Mouse (Mus musculus): ENCODE results near the gene Gm49355. TPM values are rescaled to one million over a fixed set of nuclear protein-coding genes. Genes with fewer than 3 reads are reported as not detected.

Gene Gm49355
- polyA plus RNA-seq, 2 experiments: 0.06 TPM; not detected in 1

GRCm38 (mm10) chr14:12303106-12303505 is 19.3 kb downstream of the Gm49355 start:
- Histone ChIP-seq H3K27ac (no peak overlapping the region), H3K4me3 (ENCODE audit: insufficient read depth in 1 of 2, low read depth in 2 of 2, low read length in 2 of 2) (no peak overlapping the region), H3K4me2 (ENCODE audit: low read depth) (no peak overlapping the region), H3K9ac (replicated peaks) (no peak overlapping the region), H3K9me3 (ENCODE audit: control insufficient read depth, low read length) (no peaks in the 10 kb centered on the region), H3K4me1 (replicated peaks; ENCODE audit: control insufficient read depth in 2 of 2, insufficient read depth in 2 of 2, low read length in 1 of 2) (peaks cover 0 to 3% of the 10 kb centered on the region in 2 experiments; a peak in 2 of 4 replicates), H3K36me3 (replicated peaks; ENCODE audit: control insufficient read depth, insufficient read depth, low read depth) (no peaks in the 10 kb centered on the region; the same call in 1 of the 2 replicates), H3K27me3 (ENCODE audit: control insufficient read depth, insufficient read depth, low read length) (no peaks in the 10 kb centered on the region)
- WGBS (ENCODE audit: insufficient replicate concordance): 68% methylated on average over 2 of the region's 2 CpGs
- ATAC-seq (ENCODE audit: insufficient read depth) (no peak), DNase-seq (ENCODE audit: low read depth in 3 of 3, low spot score in 3 of 3) (no peak)
- TF ChIP-seq EP300 (IDR thresholded peaks at IDR 0.05; ENCODE audit: low read depth): no peak
- no peak for TF ChIP-seq CTCF (IDR thresholded peaks at IDR 0.05; ENCODE audit: low read depth)

DNA sequence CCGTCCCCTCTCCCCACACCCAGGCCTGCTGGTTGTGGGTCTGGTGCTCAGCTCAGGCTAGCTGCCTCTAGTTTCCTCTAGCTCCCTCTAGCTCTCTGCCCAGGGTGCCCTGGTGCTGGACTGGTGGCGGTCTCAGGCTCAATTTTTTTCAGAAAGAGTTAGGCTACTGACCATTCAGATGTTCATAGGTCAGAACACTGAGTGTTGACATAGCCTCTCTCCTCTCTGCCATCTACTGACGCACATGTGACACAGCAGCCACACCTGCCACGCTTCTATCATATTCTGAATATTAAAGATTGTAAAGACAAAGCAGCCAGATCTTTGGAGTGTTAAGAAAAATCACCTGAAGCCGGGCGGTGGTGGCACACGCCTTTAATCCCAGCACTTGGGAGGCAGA is 49.8 kb downstream of the Gm49355 start:
- Histone ChIP-seq H3K36me3 (replicated peaks; ENCODE audit: control insufficient read depth, insufficient read depth, low read depth) (no peaks in the 10 kb centered on the region), H3K4me3 (ENCODE audit: insufficient read depth in 1 of 2, low read depth in 2 of 2, low read length in 2 of 2) (no peak overlapping the region), H3K9ac (replicated peaks) (no peak overlapping the region), H3K27me3 (ENCODE audit: control insufficient read depth, insufficient read depth, low read length) (peaks cover 17% of the 10 kb centered on the region), H3K9me3 (ENCODE audit: control insufficient read depth, low read length) (no peaks in the 10 kb centered on the region), H3K4me2 (ENCODE audit: low read depth) (no peak overlapping the region), H3K4me1 (replicated peaks; ENCODE audit: control insufficient read depth in 2 of 2, insufficient read depth in 2 of 2, low read length in 1 of 2) (no peaks in the 10 kb centered on the region), H3K27ac (no peak overlapping the region)
- DNase-seq (ENCODE audit: low read depth in 3 of 3, low spot score in 3 of 3) (no peak), ATAC-seq (ENCODE audit: insufficient read depth) (no peak)
- no peak for TF ChIP-seq EP300 (IDR thresholded peaks at IDR 0.05; ENCODE audit: low read depth)
- 57% methylated on average over 7 of the region's 7 CpGs for WGBS (ENCODE audit: insufficient replicate concordance)

GRCm38 (mm10) chr14:12334925-12335324 is 51.1 kb downstream of the Gm49355 start:
- Histone ChIP-seq H3K27ac (no peak overlapping the region), H3K9ac (replicated peaks) (no peak overlapping the region), H3K4me3 (ENCODE audit: insufficient read depth in 1 of 2, low read depth in 2 of 2, low read length in 2 of 2) (no peak overlapping the region), H3K4me2 (ENCODE audit: low read depth) (no peak overlapping the region), H3K27me3 (ENCODE audit: control insufficient read depth, insufficient read depth, low read length) (peaks cover 29% of the 10 kb centered on the region), H3K4me1 (replicated peaks; ENCODE audit: control insufficient read depth in 2 of 2, insufficient read depth in 2 of 2, low read length in 1 of 2) (no peaks in the 10 kb centered on the region), H3K36me3 (replicated peaks; ENCODE audit: control insufficient read depth, insufficient read depth, low read depth) (no peaks in the 10 kb centered on the region), H3K9me3 (ENCODE audit: control insufficient read depth, low read length) (no peaks in the 10 kb centered on the region)
- ATAC-seq (ENCODE audit: insufficient read depth) (no peak), DNase-seq (ENCODE audit: low read depth in 3 of 3, low spot score in 3 of 3) (no peak)
- no peak for TF ChIP-seq EP300 (IDR thresholded peaks at IDR 0.05; ENCODE audit: low read depth)
- TF ChIP-seq CTCF (IDR thresholded peaks at IDR 0.05; ENCODE audit: low read depth): no peak
- 31% methylated on average over 7 of the region's 7 CpGs for WGBS (ENCODE audit: insufficient replicate concordance)

DNA sequence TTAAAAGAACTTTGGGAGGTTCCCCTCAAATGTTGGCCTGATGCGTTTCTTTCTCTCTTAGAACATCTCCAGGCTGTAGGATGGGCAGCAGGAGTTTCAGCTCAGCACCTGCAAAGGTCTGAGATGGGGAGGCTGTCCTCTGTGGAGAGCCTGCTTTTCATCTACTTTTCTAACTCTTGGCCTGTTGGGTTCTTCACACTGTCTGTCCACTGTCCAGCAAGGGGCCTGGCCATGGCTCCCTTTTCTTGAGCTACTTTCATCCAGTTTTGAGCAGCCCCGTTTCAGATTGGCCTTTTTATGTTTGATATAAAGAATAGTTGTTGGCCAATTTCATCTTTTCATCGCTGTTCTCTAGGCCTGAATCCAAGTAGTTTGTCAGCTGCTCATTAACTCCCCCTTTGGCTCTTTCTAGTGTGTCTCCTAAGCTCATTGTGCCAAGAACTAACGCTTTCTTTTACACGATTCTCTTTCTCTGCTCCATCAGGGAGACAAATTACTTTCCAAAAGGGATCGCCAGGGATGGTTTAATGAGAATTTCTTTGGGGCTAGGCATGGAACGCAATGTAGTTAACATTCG is 53.7 kb downstream of the Gm49355 start:
- Histone ChIP-seq H3K9ac (replicated peaks) (no peak overlapping the region), H3K9me3 (ENCODE audit: control insufficient read depth, low read length) (no peaks in the 10 kb centered on the region), H3K27me3 (ENCODE audit: control insufficient read depth, insufficient read depth, low read length) (peaks cover 53% of the 10 kb centered on the region), H3K4me3 (ENCODE audit: insufficient read depth in 1 of 2, low read depth in 2 of 2, low read length in 2 of 2) (no peak overlapping the region), H3K4me1 (replicated peaks; ENCODE audit: control insufficient read depth in 2 of 2, insufficient read depth in 2 of 2, low read length in 1 of 2) (no peaks in the 10 kb centered on the region), H3K4me2 (ENCODE audit: low read depth) (no peak overlapping the region), H3K27ac (no peak overlapping the region), H3K36me3 (replicated peaks; ENCODE audit: control insufficient read depth, insufficient read depth, low read depth) (no peaks in the 10 kb centered on the region)
- DNase-seq (ENCODE audit: low read depth in 3 of 3, low spot score in 3 of 3): no peak
- TF ChIP-seq CTCF (IDR thresholded peaks at IDR 0.05; ENCODE audit: low read depth): no peak
- TF ChIP-seq EP300 (IDR thresholded peaks at IDR 0.05; ENCODE audit: low read depth): no peak
- WGBS (ENCODE audit: insufficient replicate concordance): 6% methylated on average over 8 of the region's 8 CpGs
- ATAC-seq (ENCODE audit: insufficient read depth): no peak

DNA sequence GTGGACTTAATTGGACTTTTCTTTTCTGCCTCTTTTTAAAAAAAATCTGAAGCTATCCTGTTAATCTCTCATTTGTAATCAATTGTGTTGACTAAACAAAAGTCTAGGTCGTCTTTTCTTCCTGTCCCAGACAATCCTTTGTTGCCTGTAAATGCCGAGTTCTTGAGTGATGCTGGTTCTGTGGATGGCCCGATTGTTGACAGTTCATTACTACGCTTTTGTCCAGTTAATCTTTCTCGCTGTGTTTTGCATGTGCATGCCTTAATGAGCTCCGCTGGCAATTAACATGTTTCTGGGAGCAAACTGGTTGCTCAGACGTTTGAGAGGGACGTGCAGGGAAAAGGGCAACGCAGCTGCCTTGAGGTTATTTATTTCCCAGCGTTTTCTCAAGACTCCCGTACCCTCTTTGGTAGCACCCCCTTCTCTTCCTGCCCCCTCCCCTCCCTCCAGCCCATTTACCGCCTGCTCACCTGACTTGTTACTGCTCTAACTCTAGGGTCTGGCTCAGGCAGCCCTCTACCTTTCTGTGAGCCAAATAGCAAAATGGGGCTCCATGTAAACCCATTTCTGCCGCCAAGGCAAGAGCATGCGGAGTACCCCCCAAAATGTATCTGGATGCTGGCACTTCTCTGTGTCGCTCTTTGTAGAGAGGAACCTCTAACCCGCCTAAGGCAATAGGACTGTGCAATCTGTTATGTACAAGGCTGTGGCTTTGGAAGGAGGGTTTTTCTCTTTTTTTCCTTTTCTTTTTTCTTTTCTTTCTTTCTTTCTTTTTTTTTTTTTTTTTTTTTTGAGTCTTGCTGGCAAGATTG is 54.4 kb downstream of the Gm49355 start:
- WGBS (ENCODE audit: insufficient replicate concordance): 4% methylated on average over 16 of the region's 16 CpGs
- no peaks in the 10 kb centered on the region for H3K9me3 ChIP-seq (ENCODE audit: control insufficient read depth, low read length)
- TF ChIP-seq EP300 (IDR thresholded peaks at IDR 0.05; ENCODE audit: low read depth) (no peak), CTCF (IDR thresholded peaks at IDR 0.05; ENCODE audit: low read depth) (no peak)
- no peak overlapping the region for H3K9ac ChIP-seq (replicated peaks)
- no peaks in the 10 kb centered on the region for H3K4me1 ChIP-seq (replicated peaks; ENCODE audit: control insufficient read depth in 2 of 2, insufficient read depth in 2 of 2, low read length in 1 of 2)
- H3K27ac ChIP-seq: no peak overlapping the region
- H3K4me2 ChIP-seq (ENCODE audit: low read depth): no peak overlapping the region
- H3K27me3 ChIP-seq (ENCODE audit: control insufficient read depth, insufficient read depth, low read length): peaks cover 60% of the 10 kb centered on the region
- H3K36me3 ChIP-seq (replicated peaks; ENCODE audit: control insufficient read depth, insufficient read depth, low read depth): no peaks in the 10 kb centered on the region
- H3K4me3 ChIP-seq (ENCODE audit: insufficient read depth in 1 of 2, low read depth in 2 of 2, low read length in 2 of 2): no peak overlapping the region
- DNase-seq (ENCODE audit: low read depth in 3 of 3, low spot score in 3 of 3) (no peak), ATAC-seq (ENCODE audit: insufficient read depth) (no peak)
